Mouse (Mus musculus) right cerebral cortex, adult 2 months (tissue): Measurements from ENCODE around the gene Olfr1512.
A peak's percentile ranks its signal among the peaks of the same experiment; 100 is the strongest.
"Not testable (repeated sequence)": the region's sequence is repeated elsewhere in the genome, so short reads cannot be mapped to it uniquely, and the experiment has no call there.

ENCODE experiments used
- DNase-seq, 2 experiments: peaks; one replicate each; pipeline ENCODE4 v3.0.0; 2021 to 2022; ENCODE audit warnings: low spot score in 2 of 2

Olfr1512 gene

DNA sequence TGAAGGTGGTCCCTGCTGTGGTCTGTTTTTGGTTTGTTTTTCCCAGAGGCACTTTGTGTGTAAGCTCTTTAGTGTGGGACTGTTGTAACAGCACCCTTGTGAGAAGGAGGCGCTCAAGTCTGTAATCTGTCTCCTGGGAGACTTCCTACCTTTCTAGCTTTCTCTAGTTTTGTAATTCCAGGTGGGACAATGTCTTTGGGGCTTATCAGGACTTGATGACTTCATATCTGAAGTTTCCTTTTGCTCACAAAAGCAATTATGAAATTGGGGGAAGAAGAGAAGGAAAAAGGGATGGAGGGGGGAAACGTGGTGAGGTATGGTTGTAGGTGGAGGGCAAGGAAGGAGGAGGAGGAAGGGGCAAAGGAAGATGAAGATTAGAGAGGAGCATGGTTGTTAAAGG is at the start of gene Olfr1512:
Gene Olfr1512, minus strand, starts transcription at position 101 of the 400 bp plus-strand sequence.
- no peak for DNase-seq

DNA sequence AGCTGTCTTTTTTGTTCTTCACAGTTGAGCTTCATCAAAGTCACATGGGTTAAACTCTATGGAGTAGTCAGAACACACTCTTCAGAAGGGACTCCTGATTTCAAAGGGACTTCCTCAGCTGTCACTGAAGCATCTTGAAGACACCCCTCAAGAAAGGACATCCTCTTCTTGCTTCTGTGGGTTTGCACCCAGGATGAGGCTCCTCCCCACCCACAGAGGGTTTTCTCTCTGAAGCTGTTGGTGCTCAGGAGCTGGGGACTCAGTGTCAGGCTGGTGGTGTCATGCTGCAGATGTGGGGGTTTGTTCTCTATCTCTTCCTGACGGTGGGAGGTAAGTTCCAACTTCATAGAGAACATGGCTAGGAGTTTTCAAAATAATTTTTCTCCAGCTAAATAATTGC is 48.7 kb upstream of the Olfr1512 start:
- no peak for DNase-seq

DNA sequence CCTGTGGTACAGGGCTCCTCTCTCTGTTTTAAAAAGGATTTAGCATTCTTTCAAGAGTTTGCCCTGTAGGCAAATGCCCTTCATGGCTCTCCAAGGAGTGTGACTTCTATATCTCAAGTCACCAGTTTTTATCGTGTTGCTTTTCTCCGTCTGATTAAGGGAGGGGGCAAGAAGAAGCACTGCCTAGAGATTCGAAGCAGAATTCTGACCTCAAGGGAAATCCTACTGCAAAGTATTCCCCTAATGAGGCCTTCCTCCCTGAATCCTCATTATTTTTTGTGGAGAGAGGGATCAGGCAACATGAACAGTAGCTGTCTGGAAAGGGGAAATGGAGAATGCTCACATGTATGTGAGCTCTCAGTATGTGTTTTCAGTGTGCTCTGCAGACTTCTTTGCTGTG is 35.3 kb upstream of the Olfr1512 start, which contains the start of gene Olfr1510:
Gene Olfr1510, minus strand, starts transcription at position 101 of the 400 bp plus-strand sequence.
- no peak for DNase-seq

DNA sequence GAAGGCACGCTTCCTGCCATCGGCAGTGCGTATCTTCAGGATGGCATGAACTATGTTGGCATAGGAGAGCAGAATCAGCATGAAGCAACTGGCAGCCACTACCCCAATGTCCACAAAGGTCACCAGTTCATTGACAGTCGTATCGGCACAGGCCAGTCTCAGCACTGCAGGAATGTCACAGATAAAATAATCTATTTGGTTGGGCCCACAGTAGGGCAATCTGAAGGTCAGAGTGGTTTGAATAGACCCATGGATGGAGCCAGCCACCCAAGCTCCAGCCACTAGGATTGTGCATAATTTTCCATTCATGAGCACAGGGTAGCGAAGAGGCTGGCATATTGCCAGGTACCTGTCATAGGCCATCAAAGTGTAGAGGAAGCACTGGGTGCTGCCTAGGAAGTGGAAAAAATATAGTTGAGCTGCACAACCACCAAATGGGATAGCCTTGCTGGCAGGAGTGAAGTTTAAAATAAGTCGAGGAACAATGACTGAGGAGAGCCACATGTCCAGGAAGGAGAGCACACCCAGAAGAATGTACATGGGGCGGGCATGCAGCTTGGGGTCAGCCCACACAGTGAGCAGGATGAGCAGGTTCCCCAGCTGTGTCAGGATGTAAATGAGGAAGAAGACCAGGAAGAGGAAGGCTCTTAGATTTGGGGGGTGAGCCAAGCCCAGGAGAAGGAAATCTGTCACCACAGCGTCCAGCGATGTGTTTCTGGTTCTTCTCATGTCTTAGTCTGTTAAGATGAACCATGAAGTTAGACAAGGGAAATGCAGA is 31.4 kb upstream of the Olfr1512 start:
- DNase-seq = not testable (repeated sequence)

DNA sequence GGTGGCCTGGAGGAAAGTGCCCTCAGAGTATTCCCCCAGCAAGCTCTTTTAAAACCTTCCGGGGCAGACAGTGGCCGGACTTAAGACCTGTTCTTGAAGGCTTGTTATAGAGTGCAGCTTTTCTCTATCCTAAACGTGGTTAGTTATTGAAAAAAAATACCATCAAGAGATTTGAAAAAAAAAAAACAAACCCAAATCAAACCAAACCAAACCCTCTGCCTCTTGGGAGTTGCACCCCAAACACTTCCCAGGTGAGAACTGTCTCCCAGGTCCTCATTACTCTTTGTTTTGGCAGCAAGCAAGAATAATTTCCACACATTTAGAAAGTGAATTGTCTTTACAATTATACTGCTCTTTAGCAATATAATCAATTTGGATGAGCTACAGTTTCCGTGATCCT is 18.3 kb upstream of the Olfr1512 start, which contains the start of gene Olfr1511:
Gene Olfr1511, minus strand, starts transcription at position 101 of the 400 bp plus-strand sequence.
- no peak for DNase-seq

DNA sequence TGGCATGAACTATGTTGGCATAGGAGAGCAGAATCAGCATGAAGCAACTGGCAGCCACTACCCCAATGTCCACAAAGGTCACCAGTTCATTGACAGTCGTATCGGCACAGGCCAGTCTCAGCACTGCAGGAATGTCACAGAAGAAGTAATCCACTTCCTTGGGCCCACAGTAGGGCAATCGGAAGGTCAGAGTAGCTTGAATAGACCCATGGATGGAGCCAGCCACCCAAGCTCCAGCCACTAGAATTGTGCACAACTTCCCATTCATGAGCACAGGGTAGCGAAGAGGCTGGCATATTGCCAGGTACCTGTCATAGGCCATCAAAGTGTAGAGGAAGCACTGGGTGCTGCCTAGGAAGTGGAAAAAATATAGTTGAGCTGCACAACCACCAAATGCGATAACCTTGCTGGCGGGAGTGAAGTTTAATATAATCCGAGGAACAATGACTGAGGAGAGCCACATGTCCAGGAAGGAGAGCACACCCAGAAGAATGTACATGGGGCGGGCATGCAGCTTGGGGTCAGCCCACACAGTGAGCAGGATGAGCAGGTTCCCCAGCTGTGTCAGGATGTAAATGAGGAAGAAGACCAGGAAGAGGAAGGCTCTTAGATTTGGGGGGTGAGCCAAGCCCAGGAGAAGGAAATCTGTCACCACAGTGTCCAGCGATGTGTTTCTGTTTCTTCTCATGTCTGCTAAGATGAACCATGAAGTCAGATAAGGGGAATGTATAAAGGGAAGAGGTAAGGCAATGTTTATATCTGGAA is 11.3 kb upstream of the Olfr1512 start:
- DNase-seq = not testable (repeated sequence)

DNA sequence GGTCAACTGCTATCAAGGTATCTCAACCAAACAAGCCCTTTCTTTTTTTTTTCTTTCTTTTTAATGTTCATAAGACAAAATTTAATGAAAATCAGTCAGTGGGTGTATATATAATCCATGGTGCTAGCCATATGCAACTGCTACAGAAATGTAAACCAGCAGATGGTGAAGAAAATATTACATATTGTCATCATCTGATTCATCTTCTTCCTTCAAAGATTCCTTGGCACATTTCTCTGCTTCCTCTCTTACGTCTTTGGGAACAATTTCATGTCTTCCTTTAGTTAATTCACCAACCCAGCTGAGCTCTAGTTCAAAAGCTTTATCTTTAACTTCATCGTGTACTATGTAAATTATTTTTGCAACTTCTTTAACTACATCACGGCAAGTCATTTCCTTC is 10.2 kb downstream of the Olfr1512 start:
- no peak for DNase-seq

DNA sequence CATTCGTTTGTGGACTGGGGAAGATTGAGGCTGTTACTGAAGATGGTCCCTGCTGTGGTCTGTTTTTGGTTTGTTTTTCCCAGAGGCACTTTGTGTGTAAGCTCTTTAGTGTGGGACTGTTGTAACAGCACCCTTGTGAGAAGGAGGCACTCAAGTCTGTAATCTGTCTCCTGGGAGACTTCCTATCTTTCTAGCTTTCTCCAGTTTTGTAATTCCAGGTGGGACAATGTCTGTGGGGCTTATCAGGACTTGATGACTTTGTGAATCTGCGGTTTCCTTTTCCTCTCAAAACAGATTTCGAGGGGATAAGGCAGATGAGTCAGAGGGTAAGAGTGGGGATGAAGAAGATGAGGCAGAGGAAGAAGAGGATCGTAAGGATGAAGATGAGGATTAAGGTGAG is 22.7 kb downstream of the Olfr1512 start, which contains the start of gene Olfr1513:
Gene Olfr1513, minus strand, starts transcription at position 101 of the 400 bp plus-strand sequence.
- DNase-seq = no peak

DNA sequence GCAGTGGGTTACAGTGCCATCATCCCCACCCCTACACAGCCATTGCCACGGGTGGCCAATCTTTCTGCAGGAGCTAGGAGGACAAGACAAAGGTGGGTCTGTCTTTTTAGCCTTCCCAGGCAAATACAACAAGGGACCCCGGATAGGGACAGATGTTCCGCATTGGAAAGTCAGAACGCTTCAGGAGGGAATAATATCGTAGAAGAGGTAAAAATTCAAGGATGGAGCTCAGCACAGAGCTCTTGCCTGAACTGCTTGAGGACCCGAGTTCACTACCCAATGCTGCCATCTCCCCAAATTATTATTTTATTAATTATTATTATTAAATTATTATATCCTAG is 39.5 kb downstream of the Olfr1512 start:
- DNase-seq = no peak

DNA sequence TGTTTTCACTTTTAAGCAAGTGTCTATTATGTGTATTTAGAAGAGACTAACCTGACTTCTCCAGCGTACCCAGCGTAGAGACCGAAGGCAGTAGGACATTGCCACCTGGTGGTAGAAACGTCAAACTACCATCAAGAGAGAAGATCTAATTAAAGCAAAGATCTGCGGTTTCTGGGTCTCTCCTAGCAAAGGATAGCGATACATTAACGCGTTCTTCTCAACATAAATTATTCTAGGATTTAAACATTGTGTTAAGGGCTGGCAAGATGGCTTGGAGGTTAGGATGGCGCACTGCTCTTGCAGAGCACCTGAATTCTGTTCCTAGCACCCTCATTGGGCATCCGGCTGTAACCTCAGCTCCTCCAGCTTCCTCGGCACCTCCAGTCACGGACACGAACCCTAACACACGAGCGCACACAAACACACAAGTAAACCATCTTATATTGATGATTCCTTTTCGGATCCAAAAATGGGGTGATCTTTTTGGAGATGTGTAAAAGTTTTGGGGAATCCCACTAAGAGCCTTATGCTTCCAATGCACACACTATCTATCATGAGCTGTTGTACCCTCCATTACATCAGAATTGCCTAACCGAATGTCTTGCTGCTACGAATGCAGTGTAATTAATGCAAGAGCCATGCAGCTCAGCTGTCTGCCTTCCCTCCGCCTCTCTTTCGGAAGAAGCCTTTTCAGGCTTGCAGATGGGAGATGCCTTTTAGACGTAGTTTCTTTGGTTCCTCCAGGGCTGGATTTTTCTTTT is 40.0 kb downstream of the Olfr1512 start:
- peak; percentile 74 to 83 for DNase-seq

DNA sequence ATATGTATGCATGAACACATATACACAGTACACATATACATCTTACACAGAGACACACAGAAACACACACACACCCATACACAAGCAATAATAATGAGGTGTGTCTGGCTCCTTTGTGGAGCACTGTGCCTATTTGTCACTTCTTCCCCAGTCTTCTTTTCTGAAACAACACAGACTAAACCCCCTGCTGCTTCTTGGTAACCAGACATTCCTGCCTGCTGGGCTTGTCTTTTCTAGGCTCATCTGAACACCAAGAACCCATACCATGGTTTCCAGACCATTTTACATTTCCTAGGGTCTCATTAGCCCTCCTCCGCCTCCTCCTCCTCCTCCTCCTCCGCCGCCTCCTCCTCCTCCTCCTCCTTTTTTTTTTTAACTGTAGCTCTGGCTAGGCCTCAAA is 46.8 kb downstream of the Olfr1512 start:
- DNase-seq = no peak

DNA sequence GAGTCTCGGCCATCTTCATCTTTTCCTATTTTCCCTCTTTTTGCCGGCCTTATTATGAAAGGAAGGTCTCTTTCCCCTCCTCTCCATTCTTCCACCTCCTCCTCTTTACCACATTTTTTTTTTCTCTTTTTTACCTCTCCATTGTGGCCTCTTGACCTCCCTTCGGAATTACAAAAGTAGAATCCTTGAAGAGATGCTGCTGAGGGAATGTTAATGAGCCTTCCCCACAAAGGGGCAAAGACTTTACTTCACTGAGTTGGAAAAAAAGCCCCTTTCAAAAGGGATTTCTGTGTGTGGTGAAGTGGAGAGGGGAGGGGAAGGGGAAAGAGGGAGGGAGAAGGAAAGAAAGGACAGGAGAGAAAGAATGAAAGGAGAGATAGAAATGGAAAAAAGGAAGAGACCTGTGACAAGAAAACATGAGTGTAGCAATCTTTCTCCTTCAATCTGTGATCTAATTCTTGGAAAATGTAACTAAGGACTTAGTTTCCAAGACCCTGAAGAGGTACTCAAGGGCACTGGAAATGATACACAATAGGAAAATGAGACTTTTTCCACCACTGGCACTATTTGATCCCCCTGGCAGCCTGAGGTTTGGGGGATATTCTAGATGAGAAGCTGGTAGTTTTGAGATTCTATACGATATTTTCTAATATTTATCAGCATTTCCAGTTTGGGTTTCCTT is 47.8 kb downstream of the Olfr1512 start:
- DNase-seq = no peak

DNA sequence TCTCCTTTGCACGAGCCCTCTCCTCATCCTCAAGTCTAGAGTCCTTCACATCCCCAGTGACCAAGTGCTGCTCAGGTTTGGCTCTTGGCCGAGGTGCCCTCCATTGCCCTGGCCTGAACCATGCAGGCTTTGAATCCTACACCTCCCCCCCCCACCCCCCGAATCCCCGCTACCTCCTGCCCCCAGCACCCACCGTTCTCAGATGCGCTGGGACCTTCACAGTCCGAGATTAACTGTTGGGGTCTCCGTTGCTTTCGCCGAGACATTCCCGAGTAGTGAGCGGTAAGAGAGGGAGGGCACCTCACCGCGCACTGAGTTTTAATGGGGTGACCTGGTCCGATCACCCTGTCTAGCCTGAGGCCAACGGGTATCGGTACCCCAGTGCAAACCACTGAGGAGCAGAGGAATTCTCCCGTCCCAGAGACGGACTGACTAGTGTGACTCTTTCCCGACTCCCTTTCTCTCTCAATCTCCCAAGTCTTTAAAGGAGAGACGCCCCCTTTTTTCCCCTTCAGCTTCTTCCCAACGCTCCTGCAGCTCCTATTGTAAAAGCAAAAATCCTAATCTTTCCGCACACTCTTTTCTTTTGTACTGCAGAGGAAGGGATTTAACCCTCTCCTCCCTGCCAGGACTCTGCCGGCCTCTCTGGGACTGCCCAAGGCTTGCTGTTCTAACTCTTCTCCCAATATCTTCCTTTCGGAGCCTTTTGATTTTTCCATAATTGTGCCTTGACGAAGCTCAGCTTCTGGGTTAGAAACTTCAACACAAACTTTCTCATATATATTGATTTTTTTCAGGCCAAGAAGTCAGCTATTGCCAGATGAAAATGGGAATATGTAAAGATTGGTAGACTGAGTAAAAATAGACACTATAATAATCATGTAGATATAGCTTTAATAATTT is 50.8 kb downstream of the Olfr1512 start, which contains the start of gene Sall2:
Gene Sall2, minus strand, starts transcription at position 853 of the 903 bp plus-strand sequence.
- no peak for DNase-seq

DNA sequence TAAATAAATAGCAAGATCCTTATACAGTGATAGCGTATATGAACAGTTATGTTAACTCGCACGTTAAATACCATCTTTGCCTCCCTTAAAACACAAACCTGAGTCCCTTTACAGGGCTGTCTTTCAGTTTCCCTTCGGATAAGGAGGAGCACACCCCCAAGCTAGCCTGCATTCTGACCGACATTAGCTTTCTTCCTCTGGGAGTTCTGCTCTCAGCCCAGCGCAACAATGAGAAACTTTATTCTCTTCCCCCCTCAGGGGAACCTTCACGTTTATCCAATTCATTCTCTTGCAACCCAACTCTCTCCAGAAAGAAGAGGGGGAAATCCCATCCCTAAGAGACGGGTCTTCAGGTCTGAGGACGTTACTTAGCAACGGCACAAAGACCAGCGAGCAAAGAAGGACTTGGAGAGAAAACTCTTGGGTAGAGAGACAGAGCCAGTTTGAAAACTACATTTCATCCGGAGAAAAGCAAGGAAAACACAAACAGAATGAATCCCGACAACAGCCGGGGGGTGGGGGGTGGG is 51.5 kb downstream of the Olfr1512 start:
- no peak for DNase-seq

DNA sequence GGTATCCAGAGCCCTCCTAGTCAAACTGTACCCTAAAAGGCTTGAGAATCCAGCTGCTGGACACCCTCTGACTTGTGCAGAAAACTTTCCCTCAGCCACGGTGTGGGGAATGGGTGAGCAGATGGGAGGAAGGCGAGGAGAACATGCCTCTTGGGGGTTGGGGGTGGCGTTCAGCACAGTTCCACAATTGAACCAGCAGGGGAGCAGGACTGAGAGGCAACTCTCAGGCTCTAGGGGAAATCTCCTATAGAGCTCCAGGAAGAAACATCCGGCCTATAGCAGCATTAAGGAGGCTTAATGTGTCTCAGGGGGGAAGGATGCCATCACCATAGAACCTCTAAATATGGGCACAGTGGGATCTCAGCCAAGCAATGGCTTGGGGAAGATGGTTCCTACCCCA is 53.1 kb downstream of the Olfr1512 start:
- DNase-seq = no peak
